Mouse (Mus musculus): ENCODE results near the gene Capn2. TPM values are rescaled to one million over a fixed set of nuclear protein-coding genes. Genes with fewer than 3 reads are reported as not detected.

Capn2 gene
- 10 to 100 TPM; 63.9 to 65.3 TPM for total RNA-seq (2021)
- 28.0 and 46.2 TPM in 2 replicates for polyA plus RNA-seq (2012; rRNA removed)
- long read RNA-seq, partial matches to known transcripts, result 3 of 98 reads
- long read RNA-seq, other reads (novel, unspliced or antisense), result 95 of 98 reads

DNA sequence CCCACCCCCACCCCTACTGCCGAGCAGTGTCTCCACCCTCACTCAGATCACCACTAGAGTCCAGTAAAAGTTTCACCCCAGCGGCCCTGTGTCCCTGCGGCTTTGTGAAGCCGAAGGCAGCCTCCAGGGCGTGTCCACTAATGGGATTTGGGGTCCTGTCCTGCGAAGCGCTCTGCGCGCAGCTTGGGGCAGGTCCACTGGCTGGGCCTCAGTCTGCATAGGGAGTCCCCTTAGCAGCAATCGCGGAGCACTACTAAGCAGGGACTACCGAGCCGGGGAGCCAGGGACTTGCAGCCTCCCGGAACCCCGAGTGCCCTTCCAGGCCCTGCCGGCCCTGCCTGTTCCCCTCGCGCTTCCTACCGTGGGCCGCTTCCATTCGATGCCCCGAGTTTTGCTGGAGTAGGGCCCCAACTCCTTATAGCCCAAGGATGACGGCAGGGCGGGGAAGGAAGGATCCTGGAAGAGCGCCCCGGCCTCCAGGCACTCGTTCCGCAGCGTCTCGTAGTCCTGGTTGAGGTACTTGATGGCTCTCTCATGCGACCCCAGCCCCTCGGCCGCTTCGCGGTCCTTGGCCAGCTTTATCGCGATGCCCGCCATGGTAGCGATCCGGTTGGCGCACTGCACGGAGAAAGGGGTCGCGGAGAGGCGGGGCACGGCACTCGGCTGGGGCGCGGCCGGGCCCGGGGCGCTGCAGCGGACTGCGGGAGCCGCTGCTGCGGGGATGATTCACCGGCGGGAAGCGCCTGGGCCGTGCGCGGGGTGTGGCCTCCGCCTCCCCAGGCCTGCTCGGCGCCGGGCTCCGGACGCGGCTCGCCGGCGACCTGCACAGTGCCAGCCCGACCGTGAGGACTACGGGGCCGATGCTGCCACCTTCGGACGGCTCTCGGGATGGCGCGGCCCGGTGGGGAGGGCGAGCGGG is at the start of gene Capn2:
Gene Capn2, minus strand, starts transcription at position 851 of the 919 bp plus-strand sequence.
- TF ChIP-seq EP300 (IDR thresholded peaks at IDR 0.05; ENCODE audit: insufficient read depth, low read depth, low read length) (peak; percentile 66; the same call in 1 of the 2 replicates), POLR2A (IDR thresholded peaks at IDR 0.05; ENCODE audit: insufficient read depth, low read depth, low read length) (peak; percentile 50; the same call in 1 of the 2 replicates), CTCF (IDR thresholded peaks at IDR 0.05) (peak; percentile 93)
- peak within 1 kb of the TSS; percentile 96 for H3K27ac ChIP-seq
- peaks cover 30% of the 10 kb centered on the region for H3K4me1 ChIP-seq (ENCODE audit: control insufficient read depth, insufficient read depth, low read length)
- peak; percentile 93 to 94 for DNase-seq
- H3K4me3 ChIP-seq, result peak within 1 kb of the TSS; percentile 98
- peaks cover 9% of the 10 kb centered on the region for H3K36me3 ChIP-seq (ENCODE audit: control insufficient read depth, insufficient read depth, low read length)
- H3K27me3 ChIP-seq (ENCODE audit: control insufficient read depth, insufficient read depth, low read length), result no peaks in the 10 kb centered on the region
- peak within 1 kb of the TSS; percentile 95 for H3K9ac ChIP-seq (ENCODE audit: low read depth, low read length)
- H3K79me2 ChIP-seq (replicated peaks; ENCODE audit: control insufficient read depth, insufficient read depth, low read length), result peaks cover 1% of the 10 kb centered on the region; the same call in 1 of the 2 replicates
- intact Hi-C loops (cut with DNase I), result loop anchor here (1.0 kb wide), 2 partner anchors 22 to 28 kb away; no protein-coding TSS in a partner anchor
- WGBS, result under 1% methylated on average over 84 of the region's 84 CpGs

DNA sequence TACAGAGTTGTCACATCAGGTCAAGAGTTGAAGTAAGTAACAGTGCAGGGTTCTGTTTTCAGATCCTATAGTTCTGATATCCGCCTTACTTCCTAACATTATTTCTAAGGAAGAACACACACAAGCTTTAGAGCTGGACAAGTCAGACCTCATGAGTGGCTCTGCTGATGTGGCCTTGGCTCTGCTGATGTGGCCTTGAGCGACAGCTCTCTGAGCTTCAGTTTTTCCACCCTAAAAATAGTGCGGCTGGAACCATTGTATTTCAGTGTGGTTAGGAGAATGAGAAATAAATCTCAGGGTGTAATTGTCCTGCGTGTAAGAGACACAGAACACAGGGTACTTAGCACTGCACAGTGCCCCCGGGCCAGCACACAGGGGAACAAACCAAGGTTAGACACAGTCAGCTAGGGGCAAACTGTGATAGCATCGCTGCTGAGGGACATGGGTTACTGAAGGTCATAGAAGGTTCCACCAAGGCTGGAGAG is 48.0 kb upstream of the Capn2 start:
- Histone ChIP-seq H3K79me2 (replicated peaks; ENCODE audit: control insufficient read depth, insufficient read depth, low read length) (no peaks in the 10 kb centered on the region), H3K9ac (ENCODE audit: low read depth, low read length) (no peak overlapping the region), H3K27ac (no peak overlapping the region), H3K27me3 (ENCODE audit: control insufficient read depth, insufficient read depth, low read length) (no peaks in the 10 kb centered on the region), H3K4me3 (no peak overlapping the region), H3K4me1 (ENCODE audit: control insufficient read depth, insufficient read depth, low read length) (no peaks in the 10 kb centered on the region), H3K36me3 (ENCODE audit: control insufficient read depth, insufficient read depth, low read length) (no peaks in the 10 kb centered on the region)
- 79% methylated on average over 6 of the region's 6 CpGs for WGBS
- intact Hi-C loops (cut with DNase I), result no loop called here
- no peak for TF ChIP-seq CTCF (IDR thresholded peaks at IDR 0.05)
- no peak for TF ChIP-seq EP300 (IDR thresholded peaks at IDR 0.05; ENCODE audit: insufficient read depth, low read depth, low read length)
- TF ChIP-seq POLR2A (IDR thresholded peaks at IDR 0.05; ENCODE audit: insufficient read depth, low read depth, low read length), result no peak
- no peak for DNase-seq

DNA sequence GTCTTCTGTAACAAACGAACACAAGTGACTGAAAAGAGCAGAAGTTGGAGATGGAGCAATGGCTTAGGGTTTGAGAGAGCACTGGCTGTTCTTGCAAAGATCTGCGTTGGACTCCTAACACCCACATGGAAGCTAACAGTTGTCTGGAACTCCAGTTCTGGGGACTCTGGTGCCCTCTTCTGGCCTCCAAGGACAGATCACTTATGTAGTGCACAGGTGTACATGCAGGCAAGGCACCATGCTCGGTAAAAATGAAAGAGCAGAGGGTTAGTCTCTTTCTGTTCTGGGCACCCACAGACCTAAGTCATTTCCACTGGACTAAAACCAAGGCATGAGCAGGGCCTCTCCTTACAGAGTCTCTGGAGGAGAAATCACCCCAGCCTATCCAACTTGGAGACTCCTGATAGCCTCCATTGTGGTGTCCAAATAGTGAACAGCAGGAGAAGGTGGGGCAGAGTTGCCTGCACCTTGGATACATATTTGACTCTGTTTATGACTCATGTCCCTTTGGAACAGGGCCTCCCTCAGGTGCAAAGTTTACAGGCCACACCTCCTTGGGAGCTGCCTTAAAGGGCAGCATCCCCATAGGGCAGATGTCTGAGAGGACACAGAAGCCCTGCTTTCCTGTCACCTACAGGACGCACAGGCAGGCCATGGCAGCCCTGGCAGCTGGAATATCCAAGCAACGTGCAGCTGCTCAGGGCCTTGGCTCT is 47.2 kb upstream of the Capn2 start, which contains the start of gene Capn8:
Gene Capn8, plus strand, starts transcription at position 600 of the 713 bp plus-strand sequence.
- 82% methylated on average over 5 of the region's 5 CpGs for WGBS
- TF ChIP-seq CTCF (IDR thresholded peaks at IDR 0.05) (peak; percentile 33), EP300 (IDR thresholded peaks at IDR 0.05; ENCODE audit: insufficient read depth, low read depth, low read length) (no peak)
- intact Hi-C loops (cut with DNase I), result loop anchor here (5.0 kb wide), 1 partner anchor 93 kb away; no protein-coding TSS in a partner anchor

DNA sequence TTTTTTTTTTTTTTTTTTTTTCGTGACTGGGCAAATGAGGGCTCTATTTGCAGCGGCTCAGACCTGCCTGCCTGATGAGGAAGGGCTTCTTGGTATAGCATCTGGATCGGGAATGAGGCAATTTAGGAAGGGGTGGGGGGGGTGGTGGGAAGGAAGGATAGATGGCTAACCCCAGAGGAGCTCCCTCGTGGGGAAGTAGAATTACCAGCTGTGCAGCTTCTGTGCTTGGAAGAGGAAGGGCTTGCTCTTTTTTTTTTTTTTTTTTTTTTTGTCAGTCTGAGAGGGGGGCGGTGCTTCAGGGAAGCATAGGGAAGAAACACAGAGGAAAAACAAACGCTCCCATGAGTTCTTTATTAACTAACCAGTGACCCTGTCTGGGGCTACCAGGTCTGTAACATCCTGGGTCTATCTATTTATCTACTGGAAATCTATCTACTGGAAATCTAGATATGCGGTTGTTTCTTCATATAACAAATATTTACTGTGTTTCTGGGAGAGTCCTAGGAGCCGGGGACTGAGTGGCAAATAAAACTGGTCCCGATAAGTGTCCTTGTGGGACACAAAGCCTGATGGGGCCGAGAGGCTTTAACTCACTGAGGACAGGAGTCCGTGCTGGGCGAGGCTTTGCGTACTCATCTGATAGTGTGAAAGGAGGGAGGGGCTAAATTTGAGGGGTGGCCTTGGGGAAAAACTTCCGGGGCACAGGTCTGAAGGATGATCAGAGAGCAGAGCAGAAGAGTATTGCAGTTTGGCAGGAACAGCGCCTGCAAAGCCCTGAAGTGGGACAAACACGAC is 45.4 kb upstream of the Capn2 start:
- WGBS, result 43% methylated on average over 16 of the region's 16 CpGs
- DNase-seq, result no peak
- Histone ChIP-seq H3K36me3 (ENCODE audit: control insufficient read depth, insufficient read depth, low read length) (no peaks in the 10 kb centered on the region), H3K4me1 (ENCODE audit: control insufficient read depth, insufficient read depth, low read length) (no peaks in the 10 kb centered on the region), H3K4me3 (no peak overlapping the region), H3K9ac (ENCODE audit: low read depth, low read length) (no peak overlapping the region), H3K27ac (no peak overlapping the region), H3K27me3 (ENCODE audit: control insufficient read depth, insufficient read depth, low read length) (no peaks in the 10 kb centered on the region), H3K79me2 (replicated peaks; ENCODE audit: control insufficient read depth, insufficient read depth, low read length) (no peaks in the 10 kb centered on the region)
- no peak for TF ChIP-seq CTCF (IDR thresholded peaks at IDR 0.05)
- no peak for TF ChIP-seq EP300 (IDR thresholded peaks at IDR 0.05; ENCODE audit: insufficient read depth, low read depth, low read length)
- no peak for TF ChIP-seq POLR2A (IDR thresholded peaks at IDR 0.05; ENCODE audit: insufficient read depth, low read depth, low read length)
- intact Hi-C loops (cut with DNase I), result loop anchor here (5.0 kb wide), 1 partner anchor 95 kb away; no protein-coding TSS in a partner anchor

More for the DNA sequence above, 47.2 kb upstream of the Capn2 start, which contains the start of gene Capn8:
- H3K27me3 ChIP-seq (ENCODE audit: control insufficient read depth, insufficient read depth, low read length), result no peaks in the 10 kb centered on the region
- DNase-seq, result no peak
- H3K79me2 ChIP-seq (replicated peaks; ENCODE audit: control insufficient read depth, insufficient read depth, low read length), result no peaks in the 10 kb centered on the region
- no peak within 1 kb of the TSS for H3K27ac ChIP-seq
- no peaks in the 10 kb centered on the region for H3K36me3 ChIP-seq (ENCODE audit: control insufficient read depth, insufficient read depth, low read length)
- no peaks in the 10 kb centered on the region for H3K4me1 ChIP-seq (ENCODE audit: control insufficient read depth, insufficient read depth, low read length)
- H3K4me3 ChIP-seq, result no peak within 1 kb of the TSS
- H3K9ac ChIP-seq (ENCODE audit: low read depth, low read length), result no peak within 1 kb of the TSS

DNA sequence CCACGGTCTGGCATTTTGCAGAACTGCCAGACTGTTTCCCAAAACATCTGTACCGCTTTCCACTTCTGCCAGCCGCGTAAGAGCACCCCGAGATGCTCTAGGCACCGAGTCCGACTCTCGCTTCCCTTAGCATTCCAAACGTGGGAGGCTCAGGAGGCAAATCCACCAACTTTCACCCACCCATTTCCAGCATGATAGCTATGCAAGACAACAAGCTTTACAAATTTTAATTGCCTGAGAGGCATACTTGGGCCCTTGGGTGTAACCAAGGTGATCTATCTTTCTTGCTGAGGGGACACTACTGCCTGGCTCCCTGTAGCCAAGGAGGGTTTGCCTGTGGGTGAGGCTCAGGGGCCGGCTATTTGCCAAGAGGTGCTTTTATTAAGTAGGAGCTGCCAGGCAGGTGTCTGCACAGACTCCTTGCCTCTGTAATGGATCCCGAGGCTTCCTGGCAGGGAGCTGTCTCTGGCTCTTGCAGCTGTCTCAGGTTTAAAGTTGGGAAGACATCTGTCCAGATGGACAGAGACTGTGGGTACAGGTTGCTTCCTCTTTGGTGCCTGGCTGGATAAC is 44.6 kb upstream of the Capn2 start:
- 86% methylated on average over 11 of the region's 11 CpGs for WGBS
- no peak for TF ChIP-seq POLR2A (IDR thresholded peaks at IDR 0.05; ENCODE audit: insufficient read depth, low read depth, low read length)
- no peak for TF ChIP-seq EP300 (IDR thresholded peaks at IDR 0.05; ENCODE audit: insufficient read depth, low read depth, low read length)
- no peak for TF ChIP-seq CTCF (IDR thresholded peaks at IDR 0.05)
- Histone ChIP-seq H3K4me1 (ENCODE audit: control insufficient read depth, insufficient read depth, low read length) (no peaks in the 10 kb centered on the region), H3K9ac (ENCODE audit: low read depth, low read length) (no peak overlapping the region), H3K4me3 (no peak overlapping the region), H3K27ac (no peak overlapping the region), H3K27me3 (ENCODE audit: control insufficient read depth, insufficient read depth, low read length) (no peaks in the 10 kb centered on the region), H3K36me3 (ENCODE audit: control insufficient read depth, insufficient read depth, low read length) (no peaks in the 10 kb centered on the region), H3K79me2 (replicated peaks; ENCODE audit: control insufficient read depth, insufficient read depth, low read length) (no peaks in the 10 kb centered on the region)
- no peak for DNase-seq
- intact Hi-C loops (cut with DNase I), result loop anchor here (2.0 to 5.0 kb wide), 2 partner anchors 95 to 333 kb away; no protein-coding TSS in a partner anchor
